Mouse (Mus musculus) megakaryocyte progenitor cell, adult 5-6 weeks (primary cell): ENCODE data around the gene 1700001P01Rik. TPM values are rescaled to one million over a fixed set of nuclear protein-coding genes. Genes with fewer than 3 reads are reported as not detected.

Experiments used
- total RNA-seq, 2 experiments: library from RNA; stranded (forward) in 1 of 2; stranded (reverse) in 1 of 2; fragments of 157-497, 149-512 nt in 1 of 2; fragments of 200-1000 nt in 1 of 2; gene quantifications; 2 replicates each; pipeline versions ENCODE4 v1.2.3 to v1.2.4; 2015 to 2017

The 1700001P01Rik gene
- total RNA-seq, 2 experiments from 2014 or later = 0.64 TPM; not detected in 1

Other genes starting within 250 kb of the 1700001P01Rik start
- gene Srcin1, start 199.7 kb downstream of the 1700001P01Rik start, total RNA-seq (2015) = 0.02 TPM in 1 of 2 replicates, not detected in the other
- gene Srcin1, start 199.7 kb downstream of the 1700001P01Rik start, total RNA-seq (2017) = not detected in 2 replicates
- gene Epop, start 146.2 kb downstream of the 1700001P01Rik start, total RNA-seq (2015) = 3.4 and 4.0 TPM in 2 replicates
- gene Epop, start 146.2 kb downstream of the 1700001P01Rik start, total RNA-seq (2017) = 0.62 and 0.91 TPM in 2 replicates
- 3.3 and 4.5 TPM in 2 replicates for gene Mllt6, start 112.5 kb downstream of the 1700001P01Rik start, total RNA-seq (2015)
- 5.8 and 7.2 TPM in 2 replicates for gene Mllt6, start 112.5 kb downstream of the 1700001P01Rik start, total RNA-seq (2017)
- gene Cisd3, start 90.1 kb downstream of the 1700001P01Rik start, total RNA-seq (2015) = 17.4 and 24.9 TPM in 2 replicates
- gene Cisd3, start 90.1 kb downstream of the 1700001P01Rik start, total RNA-seq (2017) = 3.5 and 5.4 TPM in 2 replicates
- gene Pcgf2, start 75.4 kb downstream of the 1700001P01Rik start, total RNA-seq (2015) = 3.9 and 4.6 TPM in 2 replicates
- 1.2 and 1.5 TPM in 2 replicates for gene Pcgf2, start 75.4 kb downstream of the 1700001P01Rik start, total RNA-seq (2017)
- 114 and 126 TPM in 2 replicates for gene Psmb3, start 72.5 kb downstream of the 1700001P01Rik start, total RNA-seq (2015)
- 158 and 185 TPM in 2 replicates for gene Psmb3, start 72.5 kb downstream of the 1700001P01Rik start, total RNA-seq (2017)
- gene Pip4k2b, start 31.2 kb downstream of the 1700001P01Rik start, total RNA-seq (2015) = 16.9 and 17.6 TPM in 2 replicates
- gene Pip4k2b, start 31.2 kb downstream of the 1700001P01Rik start, total RNA-seq (2017) = 17.2 and 28.6 TPM in 2 replicates
- gene Cwc25, start 9.4 kb downstream of the 1700001P01Rik start, total RNA-seq (2015) = 8.8 and 9.3 TPM in 2 replicates
- 16.7 and 19.2 TPM in 2 replicates for gene Cwc25, start 9.4 kb downstream of the 1700001P01Rik start, total RNA-seq (2017)
- gene Rpl23, start 6.5 kb upstream of the 1700001P01Rik start, total RNA-seq (2015) = 1,765 and 1,897 TPM in 2 replicates
- gene Rpl23, start 6.5 kb upstream of the 1700001P01Rik start, total RNA-seq (2017) = 1,416 and 1,747 TPM in 2 replicates
- 40.1 and 47.2 TPM in 2 replicates for gene Lasp1, start 23.1 kb upstream of the 1700001P01Rik start, total RNA-seq (2015)
- 139 and 201 TPM in 2 replicates for gene Lasp1, start 23.1 kb upstream of the 1700001P01Rik start, total RNA-seq (2017)
- 2.1 and 3.8 TPM in 2 replicates for gene B230217C12Rik, start 64.9 kb upstream of the 1700001P01Rik start, total RNA-seq (2015)
- 0.17 TPM in 2 replicates for gene B230217C12Rik, start 64.9 kb upstream of the 1700001P01Rik start, total RNA-seq (2017)
- not detected in 2 replicates for gene Fbxo47, start 108.2 kb upstream of the 1700001P01Rik start, total RNA-seq (2015)
- 0.12 and 1.6 TPM in 2 replicates for gene Fbxo47, start 108.2 kb upstream of the 1700001P01Rik start, total RNA-seq (2017)
- 2.3 and 3.0 TPM in 2 replicates for gene Plxdc1, start 210.5 kb upstream of the 1700001P01Rik start, total RNA-seq (2015)
- 0.92 and 1.0 TPM in 2 replicates for gene Plxdc1, start 210.5 kb upstream of the 1700001P01Rik start, total RNA-seq (2017)
- gene Arl5c, start 220.3 kb upstream of the 1700001P01Rik start, total RNA-seq (2015) = 3.9 and 6.1 TPM in 2 replicates
- 2.5 and 7.6 TPM in 2 replicates for gene Arl5c, start 220.3 kb upstream of the 1700001P01Rik start, total RNA-seq (2017)
- gene Cacnb1, start 247.1 kb upstream of the 1700001P01Rik start, total RNA-seq (2015) = 0.17 and 1.2 TPM in 2 replicates
- gene Cacnb1, start 247.1 kb upstream of the 1700001P01Rik start, total RNA-seq (2017) = 0.41 and 0.92 TPM in 2 replicates